Mouse (Mus musculus) A20 (cell line): ENCODE data around the gene Ddx39b.
A peak's percentile ranks its signal among the peaks of the same experiment; 100 is the strongest.

Experiments
- DNase-seq: peaks from one replicate; pipeline ENCODE4 v3.0.0-alpha.2; 2011; ENCODE audit warnings: low read depth, low spot score

Gene Ddx39b

GRCm38 (mm10) chr17:35241305-35242014 is at the start of gene Ddx39b:
Ddx39b (plus strand) TSS chr17:35241746.
- DNase-seq: peak; percentile 98

DNA sequence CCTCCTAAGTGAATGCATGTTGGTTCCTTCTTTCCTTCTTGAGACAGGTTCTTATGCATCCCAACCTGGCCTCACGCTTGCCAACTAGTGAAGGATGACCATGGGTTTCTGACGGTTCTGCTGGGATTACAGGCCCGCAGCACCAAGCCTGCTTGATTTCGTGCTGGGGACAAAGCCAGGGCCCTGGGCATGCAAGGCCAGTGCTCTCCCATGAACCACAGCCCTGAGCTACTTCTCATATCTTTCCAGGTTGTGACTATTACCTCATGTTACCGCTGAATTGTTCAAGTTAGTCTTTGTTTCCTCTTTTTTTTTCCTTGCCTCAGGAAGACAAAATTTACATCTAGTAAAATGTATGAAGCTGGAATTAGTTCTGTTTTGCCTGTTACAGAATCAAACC is 48.6 kb upstream of the Ddx39b start:
- peak; percentile 81 for DNase-seq

DNA sequence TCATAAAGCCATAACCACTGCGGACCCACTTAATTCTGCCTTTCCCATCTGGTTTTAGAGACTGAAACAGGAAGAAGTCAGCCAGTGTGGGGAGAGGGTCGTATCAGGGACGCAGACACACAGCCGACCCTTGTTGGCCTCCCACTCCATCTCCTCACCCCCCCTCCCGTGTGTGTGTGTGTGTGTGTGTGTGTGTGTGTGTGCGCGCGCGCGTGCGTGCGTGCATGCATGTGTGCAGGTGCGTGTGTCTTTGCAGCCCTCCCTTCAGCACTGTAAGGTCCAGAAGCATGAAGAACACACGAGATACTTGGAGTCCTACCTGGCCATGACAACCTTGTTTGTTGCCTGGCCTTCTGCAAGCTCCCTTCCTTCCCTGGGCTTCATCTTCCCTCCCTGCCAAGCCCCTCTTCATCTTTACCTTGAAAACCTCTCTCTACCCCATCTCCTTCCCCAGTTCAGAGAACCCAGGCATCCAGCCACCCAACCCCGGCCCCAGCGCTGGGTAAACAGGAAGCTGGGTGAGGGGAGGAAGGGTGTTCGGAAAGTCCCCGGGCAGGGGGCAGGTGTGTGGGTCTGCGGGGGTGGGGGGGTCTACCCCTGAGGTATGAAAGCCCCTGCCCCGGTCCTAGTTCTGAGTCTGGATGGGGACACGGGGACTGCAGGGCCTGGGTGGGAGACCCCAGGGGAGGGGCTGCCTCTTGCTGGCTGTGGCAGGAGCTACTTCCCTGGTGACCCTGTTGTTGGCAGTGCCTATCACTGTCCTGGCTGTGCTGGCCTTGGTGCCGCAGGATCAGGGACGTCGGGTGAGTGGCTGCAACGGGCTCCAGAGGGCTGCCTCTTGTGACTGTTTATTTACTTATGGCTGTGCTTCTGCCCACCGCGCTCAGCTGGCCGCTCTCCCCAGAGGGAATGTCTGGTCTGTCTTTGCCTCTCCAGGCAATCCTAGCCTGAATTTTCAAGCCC is 47.4 kb upstream of the Ddx39b start, which contains the start of gene Ltb:
Gene Ltb (plus strand): TSS at position 559 of the 963 bp plus-strand sequence.
- DNase-seq: peak; percentile 96

DNA sequence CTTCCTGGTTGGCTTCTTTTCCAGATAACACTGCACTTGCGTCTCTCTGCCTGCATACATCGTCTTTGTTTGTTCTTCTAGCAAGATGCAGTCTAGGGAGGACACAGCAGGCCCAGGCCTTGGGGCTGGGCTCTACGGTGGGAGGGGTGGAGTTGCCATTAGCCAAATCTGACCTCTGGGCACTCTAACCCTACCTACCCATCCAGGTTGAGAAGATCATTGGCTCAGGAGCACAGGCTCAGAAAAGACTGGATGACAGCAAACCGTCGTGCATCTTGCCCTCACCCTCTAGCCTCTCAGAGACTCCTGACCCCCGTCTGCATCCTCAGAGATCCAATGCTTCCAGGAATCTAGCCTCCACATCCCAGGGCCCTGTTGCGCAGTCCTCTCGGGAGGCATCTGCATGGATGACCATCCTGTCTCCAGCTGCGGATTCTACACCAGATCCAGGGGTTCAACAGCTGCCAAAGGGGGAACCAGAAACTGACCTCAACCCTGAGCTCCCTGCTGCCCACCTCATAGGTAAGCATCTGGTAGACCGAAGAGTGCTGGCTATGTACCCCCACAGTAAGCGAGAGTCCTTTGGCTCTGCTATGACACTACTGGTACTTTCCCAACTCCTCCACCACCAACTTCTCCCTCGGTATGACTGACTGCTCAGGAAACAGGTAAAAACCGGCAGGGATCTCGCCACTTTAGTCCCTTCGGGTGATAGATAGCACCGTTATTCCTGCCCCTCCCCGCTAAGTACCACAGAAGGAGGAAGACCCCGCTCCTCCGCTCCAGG is 46.5 kb upstream of the Ddx39b start:
- DNase-seq: no peak

DNA sequence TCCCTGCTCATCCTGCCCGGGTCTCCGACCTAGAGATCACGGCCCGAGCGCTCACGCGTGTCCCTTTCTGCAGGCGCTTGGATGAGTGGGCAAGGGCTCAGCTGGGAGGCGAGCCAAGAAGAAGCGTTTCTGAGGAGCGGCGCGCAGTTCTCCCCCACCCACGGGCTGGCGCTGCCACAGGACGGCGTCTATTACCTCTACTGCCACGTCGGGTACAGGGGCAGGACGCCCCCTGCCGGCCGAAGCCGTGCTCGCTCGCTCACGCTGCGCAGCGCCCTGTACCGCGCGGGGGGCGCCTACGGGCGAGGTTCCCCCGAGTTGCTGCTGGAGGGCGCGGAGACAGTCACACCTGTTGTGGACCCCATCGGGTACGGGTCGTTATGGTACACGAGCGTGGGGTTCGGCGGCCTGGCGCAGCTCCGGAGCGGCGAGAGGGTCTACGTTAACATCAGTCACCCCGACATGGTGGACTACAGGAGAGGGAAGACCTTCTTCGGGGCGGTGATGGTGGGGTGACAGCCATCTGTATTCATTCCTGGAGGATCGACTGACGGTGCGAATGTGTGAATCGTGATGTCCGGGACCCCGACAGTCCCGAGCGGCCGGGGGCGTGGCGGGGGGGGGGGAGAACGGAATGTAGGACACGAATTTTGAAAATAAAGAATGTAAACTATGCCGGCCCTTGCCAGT is 45.8 kb upstream of the Ddx39b start:
- DNase-seq: peak; percentile 93

- peak; percentile 80 for DNase-seq
These were observed 45.3 kb upstream of the Ddx39b start for GRCm38 (mm10) chr17:35196321-35196641.

DNA sequence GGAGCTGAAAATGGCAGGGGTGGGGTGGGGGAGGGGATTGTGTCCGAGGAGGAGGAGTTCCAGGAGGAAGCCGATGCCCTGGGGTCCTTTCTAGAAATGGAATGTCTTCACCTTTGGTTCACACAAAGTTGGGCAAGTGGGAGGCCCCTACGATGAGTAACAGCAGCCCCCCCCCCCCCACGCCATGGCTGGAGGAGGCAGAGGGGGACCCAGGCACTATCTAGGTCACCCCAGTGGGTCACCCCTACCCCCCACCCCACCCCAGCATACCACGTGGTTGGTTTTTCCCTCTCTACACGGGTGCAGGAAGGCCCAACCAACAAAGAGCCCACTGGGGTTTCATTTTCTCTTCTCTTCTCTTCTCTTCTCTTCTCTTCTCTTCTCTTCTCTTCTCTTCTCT is 44.4 kb upstream of the Ddx39b start:
- DNase-seq: peak; percentile 89

GRCm38 (mm10) chr17:35198029-35198428 is 43.5 kb upstream of the Ddx39b start:
- DNase-seq: peak; percentile 52

- no peak for DNase-seq
These were observed 42.6 kb upstream of the Ddx39b start for GRCm38 (mm10) chr17:35198946-35199345.

GRCm38 (mm10) chr17:35200398-35200797 is 41.1 kb upstream of the Ddx39b start:
- peak; percentile 87 for DNase-seq

DNA sequence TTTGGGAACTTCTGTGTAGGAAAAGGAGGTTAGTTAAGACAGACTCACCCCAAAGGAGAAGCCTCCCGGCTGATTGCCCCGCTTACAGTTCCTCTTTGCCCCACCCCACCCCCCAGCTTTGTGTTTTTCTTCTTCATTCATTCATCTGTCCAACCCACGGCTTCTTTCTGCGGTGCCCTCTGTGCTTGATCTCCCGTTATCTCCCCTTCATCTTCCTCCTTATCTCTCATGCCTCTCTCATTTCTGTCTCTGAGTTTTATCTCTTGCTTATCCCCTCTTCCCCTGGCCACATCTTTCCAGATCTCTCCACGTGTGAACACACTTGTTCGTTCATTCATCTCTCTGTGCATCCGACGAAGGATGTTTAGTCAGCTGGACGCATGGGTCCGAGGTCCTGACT is 40.4 kb upstream of the Ddx39b start:
- DNase-seq: peak; percentile 72

DNA sequence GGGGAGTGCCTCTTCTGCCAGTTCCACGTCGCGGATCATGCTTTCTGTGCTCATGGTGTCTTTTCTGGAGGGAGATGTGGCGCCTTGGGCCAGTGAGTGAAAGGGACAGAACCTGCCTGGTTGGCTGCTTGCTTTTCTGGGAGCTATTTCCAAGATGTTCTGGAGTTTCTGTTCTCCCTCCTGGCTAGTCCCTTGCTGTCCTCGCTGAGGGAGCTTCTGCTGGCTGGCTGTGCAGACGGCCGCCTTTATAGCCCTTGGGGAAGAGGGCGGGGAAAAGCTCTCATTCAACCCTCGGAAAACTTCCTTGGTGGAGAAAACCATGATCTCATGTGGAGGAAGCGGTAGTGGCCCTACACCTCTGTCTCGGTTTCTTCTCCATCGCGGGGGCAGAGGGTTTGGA is 39.8 kb upstream of the Ddx39b start, which contains the start of gene Tnf:
Gene Tnf (minus strand): TSS at position 221 of the 400 bp plus-strand sequence.
- DNase-seq: peak; percentile 89

DNA sequence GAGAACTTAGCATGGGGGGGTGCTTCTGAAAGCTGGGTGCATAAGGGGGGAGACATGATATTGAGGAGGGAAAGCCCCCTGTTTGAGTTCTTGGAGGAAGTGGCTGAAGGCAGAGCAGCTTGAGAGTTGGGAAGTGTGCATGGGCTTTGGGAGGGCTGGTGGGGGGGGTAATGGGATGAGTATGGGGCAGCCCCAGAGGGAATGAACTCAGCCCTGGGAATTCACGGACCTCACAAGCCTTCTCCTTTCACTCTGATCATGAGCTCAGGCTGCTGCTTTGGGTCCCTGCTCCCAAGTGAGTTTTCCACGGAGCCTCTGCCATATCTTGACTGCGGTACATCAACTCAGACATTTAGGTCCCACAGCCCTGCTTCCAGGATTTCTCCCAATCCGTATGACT is 39.1 kb upstream of the Ddx39b start:
- DNase-seq: no peak

- peak; percentile 92 for DNase-seq
These were observed 36.8 kb upstream of the Ddx39b start, which contains the start of gene Lta for GRCm38 (mm10) chr17:35204494-35205379. Lta (minus strand) TSS chr17:35205351.

GRCm38 (mm10) chr17:35205380-35205769 is 36.2 kb upstream of the Ddx39b start:
- peak; percentile 86 for DNase-seq

DNA sequence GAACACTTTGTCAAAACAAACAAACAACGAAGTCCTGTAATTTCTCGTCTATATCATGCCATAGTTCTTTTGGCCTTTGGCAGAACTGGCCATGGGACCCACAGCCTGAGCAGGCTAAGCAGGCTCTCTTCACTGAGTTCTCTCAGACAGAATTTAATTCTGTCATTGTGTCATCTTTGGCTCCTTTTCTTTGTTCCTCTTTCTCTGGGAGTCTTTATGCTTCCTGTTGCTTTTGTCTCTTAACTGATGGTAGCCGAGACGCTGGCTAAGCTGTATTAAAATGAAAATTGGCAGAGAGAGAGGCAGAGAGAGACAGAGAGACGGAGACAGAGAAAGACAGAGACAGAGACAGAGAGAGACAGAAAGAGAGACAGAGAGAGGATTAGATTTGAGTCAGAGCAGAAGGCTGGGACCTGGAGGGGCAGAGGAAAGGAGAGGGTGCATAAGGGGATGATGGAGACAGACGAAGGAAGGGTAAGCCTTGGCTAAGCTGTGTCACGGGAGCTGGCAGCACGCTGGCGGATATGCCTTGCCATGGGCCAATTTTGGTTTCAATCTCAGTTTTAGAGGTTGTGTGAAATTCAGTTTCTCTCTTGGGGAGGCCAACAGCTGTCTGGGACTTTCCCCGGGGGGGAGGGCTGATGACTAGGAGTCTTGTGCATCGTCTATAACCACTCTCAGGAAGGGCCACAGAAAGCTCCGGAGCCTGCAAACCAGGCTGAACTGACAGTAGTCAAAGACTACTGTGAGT is 31.6 kb upstream of the Ddx39b start:
- DNase-seq: peak; percentile 92

DNA sequence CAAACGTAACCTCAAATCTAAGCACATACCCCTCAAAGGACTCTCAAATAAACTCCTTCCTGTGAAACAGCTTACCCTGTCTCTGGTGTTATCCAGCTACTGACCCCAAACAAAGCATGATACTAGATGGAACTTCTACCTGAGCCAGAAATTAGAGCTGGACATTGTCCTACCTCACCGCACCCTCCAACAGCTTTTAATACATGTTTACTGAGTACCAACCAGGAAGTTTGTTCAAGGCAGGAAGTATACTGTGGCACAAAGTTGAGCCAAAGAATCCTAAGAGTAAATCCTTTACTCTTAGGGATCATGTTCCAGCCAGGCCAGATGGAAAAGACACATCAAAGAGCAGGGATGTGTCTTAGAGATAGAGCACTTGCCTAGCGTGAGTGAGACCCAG is 31.0 kb upstream of the Ddx39b start:
- no peak for DNase-seq

- DNase-seq: peak; percentile 55
These were observed 28.5 kb upstream of the Ddx39b start for GRCm38 (mm10) chr17:35213071-35213470.

- DNase-seq: peak; percentile 90
These were observed 22.9 kb upstream of the Ddx39b start for GRCm38 (mm10) chr17:35218516-35219193.
